Mouse (Mus musculus) embryonic facial prominence, embryonic 14.5 days (tissue): ENCODE data around the gene Gm10639. TPM values are rescaled to one million over a fixed set of nuclear protein-coding genes. Genes with fewer than 3 reads are reported as not detected.
"Not testable (repeated sequence)": the region's sequence is repeated elsewhere in the genome, so short reads cannot be mapped to it uniquely, and the experiment has no call there.

Experiments
- ATAC-seq: fragments of 200-750 bp; cut with Nextera tagmentation; 2 replicates; pipeline ENCODE4 v1.8.0; 2017; ENCODE audit warnings: low read depth, moderate number of reproducible peaks, moderate TSS enrichment
- DNase-seq: peaks from one replicate; pipeline ENCODE4 v3.0.0-alpha.2; 2015; ENCODE audit warnings: low spot score
- H3K27ac ChIP-seq: fragments of 300-500 bp; sonication (generic); replicated peaks from 2 replicates; pipeline ENCODE4 v1.5.1; 2014; ENCODE audit warnings: low read depth, mild to moderate bottlenecking, low read length, moderate library complexity
- H3K27me3 ChIP-seq: fragments of 300-500 bp; sonication (generic); replicated peaks from 2 replicates; pipeline ENCODE4 v1.6.1; 2014; ENCODE audit warnings: low read length; ENCODE audit not compliant: control insufficient read depth, insufficient read depth
- H3K36me3 ChIP-seq: fragments of 300-500 bp; sonication (generic); 2 replicates; pipeline ENCODE4 v1.6.1; 2014; ENCODE audit warnings: low read length, mixed read lengths; ENCODE audit not compliant: control insufficient read depth, insufficient read depth
- H3K4me1 ChIP-seq: fragments of 300-500 bp; sonication (generic); 2 replicates; pipeline ENCODE4 v1.6.1; 2014; ENCODE audit warnings: antibody characterized with exemption, low read length; ENCODE audit not compliant: control insufficient read depth, insufficient read depth
- H3K4me2 ChIP-seq: fragments of 300-500 bp; sonication (generic); 2 replicates; pipeline ENCODE4 v1.6.1; 2014; ENCODE audit warnings: low read depth, mild to moderate bottlenecking, low read length, moderate library complexity, mixed read lengths
- H3K4me3 ChIP-seq: fragments of 300-500 bp; sonication (generic); 2 replicates; pipeline ENCODE4 v1.5.1; 2014; ENCODE audit warnings: low read depth, mild to moderate bottlenecking, low read length
- H3K9ac ChIP-seq: fragments of 300-500 bp; sonication (generic); 2 replicates; pipeline ENCODE4 v1.6.1; 2014; ENCODE audit warnings: low read depth, mild to moderate bottlenecking, low read length, moderate library complexity, mixed read lengths
- H3K9me3 ChIP-seq: fragments of 300-500 bp; sonication (generic); 2 replicates; pipeline ENCODE4 v1.6.1; 2016; ENCODE audit warnings: low read length; ENCODE audit not compliant: control insufficient read depth
- WGBS: fragments of 180-500 bp; shearing (Covaris S2); extraction: QIAGEN DNeasy Blood & Tissue Kit; methylation state at CpG from one replicate; pipeline ENCODE4 v1.1.7; 2014; 5-methylcytosine and 5-hydroxymethylcytosine counted together
- polyA plus RNA-seq: library from polyadenylated mRNA; unstranded; fragments of >200 nt; fragmentation: Nextera tagmentation; extraction: Ambion mirVana; gene quantifications from 2 replicates; pipeline ENCODE4 v1.2.1, GENCODE M21; 2014

Gene Gm10639
- polyA plus RNA-seq, 1 experiment from 2014 or later = not detected

DNA sequence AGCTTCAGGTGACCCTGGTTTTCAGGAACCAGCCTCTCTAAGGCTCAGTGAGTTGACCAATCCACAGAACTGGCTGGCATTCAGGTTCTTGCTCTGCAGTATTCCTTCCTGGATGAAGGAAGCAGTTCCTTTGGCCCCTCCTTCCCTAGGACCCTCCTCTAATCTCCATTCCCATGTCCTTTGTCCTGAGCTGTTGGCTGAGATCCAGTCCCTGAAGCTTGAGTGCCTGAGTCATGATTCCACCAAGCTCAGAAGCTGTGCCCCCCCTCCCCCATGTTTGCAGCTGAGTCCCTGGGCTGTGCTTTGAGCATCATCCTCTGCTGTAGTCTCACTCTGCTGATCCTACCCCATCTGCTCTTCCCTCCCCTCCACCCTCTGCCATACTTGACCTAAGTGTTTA lies 47.3 kb downstream of the Gm10639 start:
- not testable (repeated sequence) for H3K9ac ChIP-seq, H3K4me1 ChIP-seq, H3K9me3 ChIP-seq, H3K27ac ChIP-seq, H3K4me3 ChIP-seq, ATAC-seq, H3K4me2 ChIP-seq, H3K36me3 ChIP-seq, H3K27me3 ChIP-seq
- DNase-seq = peak; percentile 19

- H3K4me3 ChIP-seq, H3K4me2 ChIP-seq, H3K36me3 ChIP-seq, H3K9me3 ChIP-seq, H3K9ac ChIP-seq, H3K27ac ChIP-seq, H3K27me3 ChIP-seq, ATAC-seq, H3K4me1 ChIP-seq: not testable (repeated sequence)
- peak; percentile 34 for DNase-seq
- 12% methylated on average over 8 of the region's 8 CpGs for WGBS
These were observed 50.6 kb downstream of the Gm10639 start for GRCm38 (mm10) chr9:78340324-78340723.

- not testable (repeated sequence) for H3K36me3 ChIP-seq, H3K4me2 ChIP-seq, H3K27me3 ChIP-seq, H3K4me1 ChIP-seq, H3K4me3 ChIP-seq, H3K27ac ChIP-seq, H3K9me3 ChIP-seq, ATAC-seq, DNase-seq, H3K9ac ChIP-seq
- 85% methylated on average over 4 of the region's 4 CpGs for WGBS
These were observed 52.8 kb downstream of the Gm10639 start for GRCm38 (mm10) chr9:78342494-78342893.

- not testable (repeated sequence) for H3K36me3 ChIP-seq, H3K27ac ChIP-seq, H3K4me1 ChIP-seq, H3K4me2 ChIP-seq, ATAC-seq, H3K9me3 ChIP-seq, H3K27me3 ChIP-seq, H3K9ac ChIP-seq, H3K4me3 ChIP-seq, DNase-seq
- 84% methylated on average over 8 of the region's 9 CpGs for WGBS
These were observed 53.3 kb downstream of the Gm10639 start for GRCm38 (mm10) chr9:78343055-78343454.

GRCm38 (mm10) chr9:78345235-78345634 lies 55.5 kb downstream of the Gm10639 start:
- ATAC-seq, H3K27ac ChIP-seq, H3K36me3 ChIP-seq, H3K27me3 ChIP-seq, H3K4me3 ChIP-seq, H3K4me2 ChIP-seq, H3K4me1 ChIP-seq, H3K9ac ChIP-seq, DNase-seq, H3K9me3 ChIP-seq: not testable (repeated sequence)
- 63% methylated on average over 4 of the region's 4 CpGs for WGBS

GRCm38 (mm10) chr9:78347004-78347403 lies 57.3 kb downstream of the Gm10639 start:
- ATAC-seq (peak; percentile 50; the same call in 1 of the 2 replicates), DNase-seq (no peak)

GRCm38 (mm10) chr9:78348206-78349004 lies 58.7 kb downstream of the Gm10639 start:
- not testable (repeated sequence) for H3K27ac ChIP-seq, H3K27me3 ChIP-seq, DNase-seq, H3K36me3 ChIP-seq, H3K9me3 ChIP-seq, H3K4me2 ChIP-seq, H3K4me1 ChIP-seq, H3K9ac ChIP-seq, H3K4me3 ChIP-seq, ATAC-seq
- 64% methylated on average over 6 of the region's 6 CpGs for WGBS

More at GRCm38 (mm10) chr9:78347004-78347403, 57.3 kb downstream of the Gm10639 start:
- 61% methylated on average over 3 of the region's 3 CpGs for WGBS
- H3K27ac ChIP-seq = no peak overlapping the region
- no peaks in the 10 kb centered on the region for H3K9me3 ChIP-seq
- H3K27me3 ChIP-seq = no peaks in the 10 kb centered on the region
- H3K4me2 ChIP-seq = no peak overlapping the region
- no peak overlapping the region for H3K9ac ChIP-seq
- H3K4me1 ChIP-seq = no peaks in the 10 kb centered on the region
- no peaks in the 10 kb centered on the region for H3K36me3 ChIP-seq
- H3K4me3 ChIP-seq = no peak overlapping the region

DNA sequence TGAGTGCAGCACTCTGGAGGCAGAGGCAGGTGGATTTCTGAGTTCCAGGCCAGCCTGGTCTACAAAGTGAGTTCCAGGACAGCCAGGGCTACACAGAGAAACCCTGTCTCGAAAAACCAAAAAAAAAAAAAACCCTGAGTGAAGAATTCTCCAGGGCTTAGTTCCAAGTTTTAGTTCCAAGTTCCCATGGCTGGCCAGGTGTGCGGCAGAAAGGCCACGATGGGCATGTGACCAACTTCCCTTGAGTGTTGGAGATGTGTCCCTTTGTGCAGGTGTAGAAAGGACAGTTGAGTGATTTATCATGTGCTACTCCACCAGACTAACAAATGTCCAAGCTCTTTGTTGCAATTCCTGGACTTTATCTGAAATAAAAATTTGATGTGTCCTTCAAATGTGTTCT lies 59.4 kb downstream of the Gm10639 start:
- H3K4me3 ChIP-seq, H3K4me1 ChIP-seq, H3K9me3 ChIP-seq, H3K9ac ChIP-seq, ATAC-seq, H3K27me3 ChIP-seq, H3K4me2 ChIP-seq, H3K27ac ChIP-seq, H3K36me3 ChIP-seq, DNase-seq: not testable (repeated sequence)
- WGBS = 83% methylated on average over 3 of the region's 3 CpGs

DNA sequence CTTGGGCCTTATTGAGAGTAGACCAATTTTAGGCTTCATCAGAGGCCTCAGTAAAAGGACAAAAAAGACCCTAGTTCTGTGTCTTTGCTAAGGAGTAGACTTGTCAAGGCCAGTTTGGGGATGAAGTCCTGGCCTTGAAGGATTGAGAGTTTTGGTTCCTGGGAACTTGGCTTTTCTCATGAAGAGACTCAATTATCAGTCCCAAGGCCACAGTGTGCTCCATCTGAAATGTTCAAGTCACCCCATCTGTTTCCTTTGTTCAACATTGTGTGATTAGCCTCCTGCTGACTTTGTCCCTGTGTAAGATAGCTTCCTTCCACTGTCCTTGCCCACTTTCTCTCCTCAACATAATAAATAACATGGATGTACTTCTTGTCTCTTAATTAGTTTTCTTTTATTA lies 60.3 kb downstream of the Gm10639 start:
- not testable (repeated sequence) for ATAC-seq, H3K4me1 ChIP-seq, H3K9me3 ChIP-seq, H3K27me3 ChIP-seq, H3K36me3 ChIP-seq, H3K4me2 ChIP-seq, DNase-seq, H3K27ac ChIP-seq, H3K9ac ChIP-seq, H3K4me3 ChIP-seq
